Comparison of ENCODE assay signal across 9 mouse cellular contexts in genomic region chr3:85254526-85254925, GRCm38 (mm10).
"Had no signal": no experiment of that assay in that cellular context is flagged by ENCODE, and none has a peak within 500 bp of the region (broad histone marks: within the 10 kb centered on the region; RNA-seq: fewer than 3 reads in every experiment).

No protein-coding gene starts in this region.

- DNase-seq: liver, postnatal 0 days; lung, adult 2 months; lung, postnatal 14 days; lung, postnatal 36 days; right cerebral cortex, postnatal 14 days; spleen, adult 18-20 months; thymus, adult 18-20 months; thymus, postnatal 14 days; thymus, postnatal 36 days had no signal
